Mouse (Mus musculus) left cerebral cortex, adult 11 months (tissue): ENCODE results near the gene Nwd2.

Experiments
- DNase-seq: peaks from one replicate; pipeline ENCODE4 v3.0.0; 2022; ENCODE audit warnings: low spot score

Nwd2 gene

GRCm38 (mm10) chr5:63828380-63829185 is 179.7 kb downstream of the Nwd2 start:
- no peak for DNase-seq

GRCm38 (mm10) chr5:63831054-63831453 is 182.2 kb downstream of the Nwd2 start:
- DNase-seq: no peak

DNA sequence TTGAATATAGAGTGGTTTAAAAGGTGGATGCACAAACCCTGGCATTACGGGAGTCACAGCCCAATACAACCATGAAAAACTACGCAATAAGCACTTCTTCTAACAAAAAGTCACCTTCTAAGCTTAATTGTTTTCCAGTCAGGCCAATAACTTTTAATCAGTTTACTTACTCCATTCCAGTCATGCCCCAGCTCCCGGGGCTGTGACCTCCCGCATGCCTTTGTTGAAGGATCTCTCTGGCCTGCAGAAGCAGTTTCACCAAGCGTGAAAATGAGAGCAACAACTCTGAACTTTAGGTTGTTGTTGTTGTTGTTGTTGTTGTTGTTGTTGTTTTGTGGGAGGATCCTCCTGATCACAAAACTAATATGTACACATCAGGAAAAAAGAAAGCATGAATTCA is 185.1 kb downstream of the Nwd2 start:
- DNase-seq: no peak

DNA sequence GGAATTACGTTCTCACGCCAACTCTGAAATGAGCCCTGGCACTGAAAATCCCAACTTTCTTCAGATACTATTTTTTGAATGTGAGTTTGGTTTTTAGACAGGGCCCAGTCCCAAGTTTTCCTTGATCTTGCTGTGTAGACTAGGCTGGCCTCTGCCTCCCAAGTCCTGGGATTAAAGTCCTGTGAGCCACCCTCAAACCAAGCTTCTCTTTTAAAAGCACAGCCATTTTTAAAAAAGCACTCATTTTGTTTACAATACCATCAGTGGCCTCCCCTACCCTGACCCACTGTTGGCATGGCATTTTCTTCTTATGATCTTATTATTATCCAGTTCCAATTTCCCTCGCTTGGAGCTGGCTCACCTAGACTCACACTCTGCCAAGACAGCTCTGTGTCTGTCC is 185.5 kb downstream of the Nwd2 start:
- no peak for DNase-seq

- DNase-seq: no peak
Observed at GRCm38 (mm10) chr5:63837115-63837514, 188.2 kb downstream of the Nwd2 start.

GRCm38 (mm10) chr5:63837851-63838250 is 188.9 kb downstream of the Nwd2 start:
- no peak for DNase-seq

GRCm38 (mm10) chr5:63839801-63840416 is 191.0 kb downstream of the Nwd2 start:
- no peak for DNase-seq

DNA sequence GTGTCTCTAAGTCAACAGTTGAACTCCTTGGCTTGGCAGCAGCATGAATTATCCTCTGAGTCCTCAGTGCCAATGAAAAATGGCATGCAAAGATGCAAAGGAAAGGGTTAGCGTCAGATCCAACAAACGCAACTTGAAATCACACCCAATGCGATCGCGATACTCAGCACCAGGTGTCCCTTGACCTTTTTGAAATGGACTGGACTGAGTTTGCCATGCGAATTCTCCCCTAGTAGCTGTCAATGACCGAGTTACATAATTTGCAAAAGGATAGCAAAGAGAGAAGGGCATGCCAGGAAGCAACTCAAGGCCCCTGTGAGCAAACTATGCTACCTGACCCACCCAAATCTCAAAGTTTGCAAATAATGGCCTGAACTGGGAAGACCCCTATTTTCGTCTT is 198.2 kb downstream of the Nwd2 start:
- DNase-seq: no peak

DNA sequence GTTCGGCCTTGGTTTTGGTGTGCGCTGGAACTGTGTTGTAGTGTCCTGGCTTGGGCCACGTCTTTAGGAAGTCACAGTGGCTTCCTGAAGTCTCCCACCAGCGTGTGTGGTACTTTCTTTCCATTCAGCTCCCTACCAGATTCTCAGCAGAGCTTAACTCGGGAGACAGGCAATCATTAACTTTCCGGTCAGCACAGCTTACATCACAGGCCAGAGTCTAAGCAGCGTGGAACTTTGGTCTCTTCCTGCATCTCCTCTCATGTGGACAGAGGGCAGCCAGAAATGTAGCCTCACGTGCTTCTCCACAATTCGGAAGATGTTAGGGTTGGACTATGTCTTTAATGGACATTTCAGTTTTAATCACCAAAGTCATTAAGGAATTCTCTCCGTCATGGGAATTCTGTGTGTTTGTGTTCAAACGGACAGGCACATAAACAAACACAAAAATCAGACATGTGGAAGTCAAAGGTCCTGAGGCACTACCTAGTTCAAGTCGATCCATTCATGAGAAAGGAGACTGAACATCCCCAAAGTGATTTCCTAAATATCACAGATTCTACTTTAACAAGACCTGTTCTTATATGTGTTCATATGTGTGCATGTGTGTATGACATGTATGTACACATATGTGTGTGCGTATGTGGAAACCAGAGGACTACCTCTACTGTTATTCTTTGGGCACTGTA is 198.8 kb downstream of the Nwd2 start:
- DNase-seq: no peak

DNA sequence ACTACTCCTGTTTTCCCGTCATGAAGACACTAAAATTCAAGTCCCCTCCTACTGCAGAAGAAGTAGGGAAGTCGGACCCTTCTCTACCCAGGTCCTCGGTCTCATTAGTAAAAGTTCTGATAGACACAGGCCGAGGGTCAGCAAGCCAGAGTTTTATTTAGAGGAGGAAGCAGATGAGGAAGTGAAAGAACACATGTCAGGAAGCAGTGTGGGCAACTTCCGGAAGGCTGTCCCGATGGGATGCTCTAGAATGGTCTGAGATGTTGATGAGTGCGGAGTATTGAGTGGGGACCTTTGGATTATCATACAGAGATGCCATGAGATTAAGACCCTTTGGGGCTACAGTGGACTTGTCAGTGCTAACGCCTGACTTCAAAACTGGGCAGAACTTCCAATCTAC is 210.0 kb downstream of the Nwd2 start:
- peak; percentile 6 for DNase-seq
